Mouse (Mus musculus) hindbrain, postnatal 0 days (tissue): Measurements from ENCODE around the gene Fgf12. TPM values are rescaled to one million over a fixed set of nuclear protein-coding genes. Genes with fewer than 3 reads are reported as not detected.

Experiments used
- ATAC-seq: fragments of 200-750 bp; cut with Nextera tagmentation; 2 replicates; pipeline ENCODE4 v1.8.0; 2017; ENCODE audit warnings: mild to moderate bottlenecking, moderate TSS enrichment, moderate library complexity
- DNase-seq: peaks from one replicate; pipeline ENCODE4 v3.0.0-alpha.2; 2015; ENCODE audit warnings: low spot score
- H3K27ac ChIP-seq: fragments of 300-500 bp; sonication (generic); 2 replicates; pipeline ENCODE4 v1.5.1; 2014; ENCODE audit warnings: mild to moderate bottlenecking
- H3K27me3 ChIP-seq: fragments of 300-500 bp; sonication (generic); 2 replicates; pipeline ENCODE4 v1.6.1; 2014; ENCODE audit warnings: low read length, mixed read lengths; ENCODE audit not compliant: insufficient read depth
- H3K36me3 ChIP-seq: fragments of 300-500 bp; sonication (generic); 2 replicates; pipeline ENCODE4 v1.6.1; 2014; ENCODE audit warnings: low read length, mixed read lengths; ENCODE audit not compliant: insufficient read depth
- H3K4me1 ChIP-seq: fragments of 300-500 bp; sonication (generic); 2 replicates; pipeline ENCODE4 v1.6.1; 2014; ENCODE audit warnings: antibody characterized with exemption, low read length, mixed read lengths; ENCODE audit not compliant: insufficient read depth
- H3K4me2 ChIP-seq: fragments of 300-500 bp; sonication (generic); 2 replicates; pipeline ENCODE4 v1.6.1; 2014; ENCODE audit warnings: low read depth, mild to moderate bottlenecking, low read length, moderate library complexity, mixed read lengths
- H3K4me3 ChIP-seq: fragments of 300-500 bp; sonication (generic); 2 replicates; pipeline ENCODE4 v1.5.1; 2014; ENCODE audit warnings: low read length
- H3K9ac ChIP-seq: fragments of 300-500 bp; sonication (generic); replicated peaks from 2 replicates; pipeline ENCODE4 v1.6.1; 2014; ENCODE audit warnings: mild to moderate bottlenecking, low read length, moderate library complexity, mixed read lengths
- H3K9me3 ChIP-seq: fragments of 300-500 bp; sonication (generic); 2 replicates; pipeline ENCODE4 v1.6.1; 2016; ENCODE audit warnings: low read length, mixed read lengths
- CTCF ChIP-seq: IDR thresholded peaks from 2 replicates; pipeline ENCODE4 v1.5.1; 2016; ENCODE audit warnings: antibody characterized with exemption, control low read depth, low read depth
- WGBS: fragments of 180-500 bp; shearing (Covaris S2); extraction: QIAGEN DNeasy Blood & Tissue Kit; methylation state at CpG from one replicate; pipeline ENCODE4 v1.1.7; 2014; 5-methylcytosine and 5-hydroxymethylcytosine counted together
- microRNA counts: library from miRNA; unstranded; fragments of <30 nt; microRNA quantifications from one replicate; lab custom pipeline; 2015
- microRNA-seq, 2 experiments: library from miRNA; unstranded; fragments of <30 nt; microRNA quantifications; one replicate each; pipeline ENCODE4; 2016
- polyA plus RNA-seq: library from polyadenylated mRNA; unstranded; fragments of >200 nt; fragmentation: Nextera tagmentation; extraction: Ambion mirVana; gene quantifications from 2 replicates; pipeline ENCODE4 v1.2.1, GENCODE M21; 2015
- total RNA-seq: library from RNA; depleted of rRNA; stranded (reverse); fragments of >200 nt; gene quantifications from 2 replicates; pipeline ENCODE4 v1.2.3, GENCODE M21; 2014; rRNA removed

Fgf12 gene
- total and polyA plus RNA-seq, 2 experiments from 2014 or later, result 39.8 to 70.4 TPM

DNA sequence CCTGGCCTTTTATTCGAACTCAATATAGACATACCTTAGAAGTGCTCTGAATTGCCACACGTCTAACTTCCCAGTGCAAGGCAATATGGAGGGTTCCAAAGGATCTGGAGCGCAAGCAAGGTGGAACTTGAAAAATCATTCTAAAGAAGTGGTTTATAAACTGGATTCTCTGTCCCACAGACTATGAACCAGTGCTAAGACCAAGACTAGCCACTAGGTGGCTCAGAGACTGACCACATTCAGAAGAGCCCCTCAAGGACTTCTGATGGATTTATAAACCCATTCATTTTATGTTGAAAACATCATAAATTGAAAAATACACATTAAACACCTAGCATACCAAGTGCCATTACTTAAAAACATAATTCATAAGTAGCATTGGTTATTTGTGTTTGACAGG, 611.9 kb downstream of the Fgf12 start:
- H3K27ac ChIP-seq, result no peak overlapping the region
- H3K4me3 ChIP-seq, result no peak overlapping the region
- TF ChIP-seq CTCF, result peak; percentile 56
- no peaks in the 10 kb centered on the region for H3K27me3 ChIP-seq
- no peak overlapping the region for H3K4me2 ChIP-seq
- no peak overlapping the region for H3K9ac ChIP-seq
- no peaks in the 10 kb centered on the region for H3K9me3 ChIP-seq
- WGBS, result 79% methylated on average over 3 of the region's 3 CpGs
- ATAC-seq, result no peak
- no peaks in the 10 kb centered on the region for H3K4me1 ChIP-seq
- peak; percentile 24 for DNase-seq
- H3K36me3 ChIP-seq, result no peaks in the 10 kb centered on the region

GRCm38 (mm10) chr16:28127006-28127405, 625.9 kb downstream of the Fgf12 start:
- H3K27me3 ChIP-seq, result no peaks in the 10 kb centered on the region
- 49% methylated on average over 2 of the region's 2 CpGs for WGBS
- ATAC-seq (no peak), DNase-seq (peak; percentile 31)
- H3K9me3 ChIP-seq, result no peaks in the 10 kb centered on the region
- no peak overlapping the region for H3K9ac ChIP-seq
- no peaks in the 10 kb centered on the region for H3K36me3 ChIP-seq
- no peak for TF ChIP-seq CTCF
- H3K4me3 ChIP-seq, result no peak overlapping the region
- H3K4me1 ChIP-seq, result no peaks in the 10 kb centered on the region
- H3K4me2 ChIP-seq, result no peak overlapping the region
- H3K27ac ChIP-seq, result no peak overlapping the region

MicroRNAs within 50 kb of the gene (microRNA counts, 519-probe panel; counts per million panel counts)
- microRNA mmu-miR-690 (lab: Ali Mortazavi, UCI), result 2,046 counts per million, percentile 29 among the panel's probes with 10 or more counts

Small RNA genes lying within 50 kb of the gene (microRNA-seq; reads per million reads assigned to microRNA genes)
- gene Mir690, result 0 reads per million in 2 experiments

Other genes with a start within 250 kb of the Fgf12 start
- gene Mb21d2, start 176.6 kb upstream of the Fgf12 start, total RNA-seq, result 62.3 and 69.5 TPM in 2 replicates
- 19.9 and 21.4 TPM in 2 replicates for gene Mb21d2, start 176.6 kb upstream of the Fgf12 start, polyA plus RNA-seq